Mouse (Mus musculus) ES-Bruce4 (cell line): ENCODE data around the gene Gm44805.

Experiments used
- CTCF ChIP-seq: IDR thresholded peaks from one replicate; pipeline ENCODE4 v1.8.1; 2011; ENCODE audit warnings: low read depth, low read length
- EP300 ChIP-seq: IDR thresholded peaks from 2 replicates; pipeline ENCODE4 v1.6.1; 2011; ENCODE audit warnings: low read depth, low read length; ENCODE audit not compliant: insufficient read depth
- POLR2A ChIP-seq: IDR thresholded peaks from one replicate; pipeline ENCODE4 v1.8.1; 2011; ENCODE audit warnings: low read length; ENCODE audit not compliant: insufficient read depth

DNA sequence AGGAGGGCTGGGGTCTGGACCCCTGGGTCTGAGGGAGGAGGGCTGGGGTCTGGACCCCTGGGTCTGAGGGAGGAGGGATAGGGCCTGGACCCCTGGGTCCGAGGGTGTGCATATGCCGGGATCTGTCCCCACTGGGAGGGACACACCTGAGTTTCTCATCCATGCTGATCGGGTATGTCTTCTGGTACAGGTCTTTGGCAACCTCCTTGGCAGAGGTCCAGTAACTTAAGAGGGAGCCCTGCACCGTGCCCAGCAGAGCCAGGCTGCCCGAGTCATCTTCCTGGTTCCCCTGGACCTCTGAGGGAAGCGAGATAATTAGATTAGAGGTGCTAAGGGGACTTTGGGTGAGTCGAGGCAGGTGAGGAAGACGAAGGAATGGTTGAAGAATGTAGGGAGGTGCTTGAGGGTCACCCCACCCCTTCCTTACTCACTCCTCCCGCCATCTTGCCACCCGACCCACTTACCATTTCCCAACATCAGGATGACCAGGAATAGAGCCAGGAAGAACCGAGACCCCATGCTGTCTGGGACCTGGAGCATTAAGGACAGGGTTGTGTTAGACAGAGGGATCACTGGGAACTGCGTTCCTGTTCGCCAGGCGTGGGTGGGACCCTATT is 8.0 kb downstream of the Gm44805 start:
- TF ChIP-seq CTCF = no peak
- no peak for TF ChIP-seq POLR2A
- no peak for TF ChIP-seq EP300
